Mouse (Mus musculus) frontal cortex, postnatal 10 days (tissue): Measurements from ENCODE around the gene Apobr.

Source experiments
- DNase-seq, 2 experiments: peaks; one replicate each; pipeline ENCODE4 v3.0.0; 2022; ENCODE audit warnings: low spot score in 2 of 2, mixed read lengths in 1 of 2

Gene Apobr

DNA sequence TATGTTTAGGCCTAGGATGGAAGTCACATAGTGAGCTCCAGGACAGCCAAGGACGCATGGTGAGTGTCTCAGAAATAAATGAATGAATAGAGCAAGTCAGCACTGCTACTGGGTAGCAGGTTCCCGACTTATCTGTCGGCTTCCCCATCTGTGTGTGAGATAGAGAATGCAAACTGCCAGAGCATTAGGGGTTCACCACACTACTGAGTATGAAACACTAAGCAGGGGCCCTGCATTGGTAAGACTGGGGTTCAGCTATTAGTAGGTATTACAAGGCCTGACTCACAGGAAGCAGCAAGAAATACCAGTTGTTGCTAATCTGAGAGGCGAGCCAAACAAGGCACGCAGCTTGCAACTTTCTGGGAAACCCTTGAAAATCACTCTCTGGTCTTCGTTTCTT lies 14.2 kb downstream of the Apobr start:
- DNase-seq, result no peak

DNA sequence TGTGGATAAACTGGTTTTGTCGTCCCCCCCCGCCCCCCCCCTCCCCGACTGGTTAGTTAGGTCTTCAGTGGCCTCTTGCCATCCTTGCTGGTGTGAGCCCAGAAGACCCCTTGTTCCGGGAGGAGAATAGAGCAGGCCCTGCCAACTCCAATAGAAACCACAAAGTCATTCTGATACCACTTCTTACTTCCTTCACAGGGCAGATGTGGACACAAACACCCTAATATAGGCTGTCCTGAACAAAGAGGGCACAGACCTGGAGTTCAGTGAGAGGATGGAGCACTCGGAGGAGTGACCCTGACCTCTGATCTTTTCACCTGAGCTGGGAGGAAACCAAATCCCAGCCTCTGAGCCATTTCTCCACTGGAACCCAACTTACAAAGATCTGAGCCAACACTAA lies 17.2 kb downstream of the Apobr start:
- no peak for DNase-seq

DNA sequence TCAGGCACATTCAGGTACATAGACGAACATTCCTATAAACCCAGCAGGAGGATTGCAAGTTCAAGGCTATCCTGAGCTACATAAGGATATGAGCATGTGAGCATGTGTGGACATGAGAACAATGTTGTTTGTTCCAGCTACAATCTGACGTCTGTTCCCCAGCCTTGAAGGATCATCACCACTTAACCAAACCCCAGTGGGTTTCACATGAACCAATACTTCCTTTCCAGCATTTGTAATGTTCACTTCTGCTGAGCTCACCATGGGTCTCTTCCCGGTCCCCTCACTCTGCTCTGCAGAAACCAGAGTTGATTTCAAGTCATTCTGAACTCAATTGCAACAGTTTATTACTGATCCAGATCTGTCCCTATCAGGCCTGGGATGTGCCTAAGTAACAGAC lies 17.9 kb downstream of the Apobr start:
- no peak for DNase-seq

DNA sequence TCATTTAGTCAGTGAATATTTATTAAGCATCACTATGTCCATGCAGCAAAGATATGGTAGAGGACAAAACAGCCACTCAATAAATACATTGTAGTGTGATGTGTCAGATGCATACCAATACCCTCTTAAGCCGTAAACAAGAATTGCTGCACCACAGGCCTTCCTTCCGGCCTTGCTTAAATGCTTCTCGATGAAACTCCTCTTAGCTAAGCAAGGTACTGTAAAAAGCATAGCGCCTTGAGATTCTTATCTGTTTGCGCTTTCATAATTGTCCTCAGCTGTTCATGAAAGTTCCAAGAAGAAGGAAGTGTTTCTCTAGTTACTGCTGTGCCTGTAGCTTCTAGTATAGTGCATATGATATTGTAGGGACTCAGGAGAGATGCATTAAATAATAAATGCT lies 21.9 kb downstream of the Apobr start:
- DNase-seq, result no peak

DNA sequence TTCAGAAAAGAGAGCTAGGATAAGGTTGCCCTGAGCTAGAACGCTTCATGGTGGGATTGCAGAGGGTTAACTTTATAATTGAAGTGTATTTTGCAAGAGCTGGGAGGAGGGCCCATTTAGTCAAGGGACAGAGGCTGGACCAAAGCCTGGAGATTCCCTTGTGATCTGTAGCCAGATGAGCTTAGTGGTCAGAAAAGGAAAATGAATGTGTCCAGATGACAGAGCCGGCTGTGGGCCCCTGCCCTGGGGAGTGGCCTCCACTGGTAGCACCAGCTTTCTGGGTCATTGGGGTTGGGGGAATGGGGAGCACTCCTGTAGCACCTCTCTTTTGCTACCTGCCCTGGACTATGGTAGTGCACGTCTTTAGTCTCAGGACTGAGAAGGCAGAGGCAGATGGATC lies 22.3 kb downstream of the Apobr start:
- no peak for DNase-seq

DNA sequence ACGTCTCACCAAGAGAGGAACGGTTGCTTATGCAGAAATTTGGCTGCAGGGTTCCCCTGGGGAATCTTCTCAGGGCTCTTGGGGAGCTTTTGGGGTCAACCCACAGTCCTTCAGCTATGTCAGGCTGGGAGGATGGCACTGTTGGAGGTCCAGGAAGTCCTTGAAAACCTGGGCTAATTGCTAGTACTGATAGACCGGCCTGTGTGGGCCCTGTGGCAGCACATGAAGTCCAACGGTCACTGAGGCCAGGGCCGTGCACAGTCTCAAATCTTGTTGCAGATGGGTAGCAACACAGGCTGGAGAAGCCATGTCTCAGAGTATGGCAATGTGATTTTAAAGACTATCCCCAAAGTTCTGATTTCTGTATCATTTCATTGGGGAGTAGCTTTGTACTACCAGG lies 23.1 kb downstream of the Apobr start:
- DNase-seq, result no peak

DNA sequence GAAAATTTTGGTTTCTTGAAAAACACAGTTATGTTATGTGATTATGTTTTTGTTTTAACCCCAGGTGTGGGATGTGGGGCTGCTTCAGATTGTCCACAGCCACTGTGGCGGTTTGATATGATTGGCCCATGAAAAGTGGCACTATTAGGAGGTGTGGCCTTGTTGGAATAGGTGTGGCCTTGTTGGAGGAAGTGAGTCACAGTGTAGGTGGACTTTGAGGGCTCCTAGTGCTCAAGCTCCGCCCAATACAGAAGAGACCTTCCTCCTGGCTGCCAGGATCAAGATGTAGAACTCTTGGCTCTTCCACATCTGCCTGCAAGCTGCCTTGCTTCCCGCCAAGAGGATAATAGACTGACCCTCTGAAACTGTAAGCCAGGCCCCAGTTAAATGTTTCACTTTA lies 28.0 kb downstream of the Apobr start:
- no peak for DNase-seq

DNA sequence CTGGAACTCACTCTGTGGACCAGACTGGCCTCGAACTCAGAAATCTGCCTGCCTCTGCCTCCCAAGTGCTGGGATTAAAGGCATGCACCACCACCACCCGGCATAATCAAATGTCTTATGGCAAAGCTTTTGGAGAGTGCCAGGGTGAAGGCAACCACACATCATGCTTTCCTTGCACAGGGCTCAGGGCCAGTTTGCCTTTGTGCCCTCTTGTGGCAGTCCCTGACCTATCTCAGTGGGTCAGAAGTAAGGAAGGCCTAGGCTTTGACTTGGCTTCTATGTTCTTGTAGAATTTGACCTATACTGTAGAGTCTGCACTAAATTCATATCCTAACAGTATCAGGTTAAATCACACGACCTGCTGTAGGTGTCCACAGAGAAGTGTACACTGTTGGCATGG lies 32.0 kb downstream of the Apobr start:
- no peak for DNase-seq

DNA sequence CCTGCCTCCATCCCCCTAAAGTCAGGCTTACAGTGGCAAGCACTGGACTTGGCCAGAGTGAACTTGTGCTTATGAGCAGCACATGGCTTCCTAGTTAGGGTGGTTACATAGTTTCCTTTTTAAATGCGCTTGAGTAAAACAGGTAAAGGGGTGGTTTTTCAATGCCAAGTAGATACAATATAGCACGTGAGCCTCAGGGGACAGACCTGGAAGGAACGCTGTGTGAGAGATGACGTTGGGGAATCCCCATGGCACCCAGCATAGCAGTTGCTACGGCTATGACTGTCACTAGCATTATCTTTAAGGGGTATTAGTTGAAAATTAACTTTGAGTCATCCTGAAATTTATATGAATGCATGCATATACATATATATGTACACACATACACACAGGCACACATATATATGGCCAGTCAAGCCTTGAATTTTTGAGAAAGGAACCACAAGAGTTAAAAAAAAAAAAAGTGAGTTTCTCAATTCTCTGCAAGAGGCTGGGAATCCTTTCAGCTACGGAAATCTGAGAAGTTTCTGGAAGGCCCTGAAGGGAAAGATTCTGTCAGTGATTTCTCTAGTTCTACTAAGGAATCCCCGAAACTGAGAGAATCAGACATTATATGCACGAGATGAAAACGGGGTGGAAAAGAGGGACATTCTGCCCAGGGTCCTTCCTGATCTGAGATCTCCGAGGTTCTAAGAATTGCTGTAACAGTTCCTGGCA lies 35.0 kb downstream of the Apobr start:
- DNase-seq, result no peak

DNA sequence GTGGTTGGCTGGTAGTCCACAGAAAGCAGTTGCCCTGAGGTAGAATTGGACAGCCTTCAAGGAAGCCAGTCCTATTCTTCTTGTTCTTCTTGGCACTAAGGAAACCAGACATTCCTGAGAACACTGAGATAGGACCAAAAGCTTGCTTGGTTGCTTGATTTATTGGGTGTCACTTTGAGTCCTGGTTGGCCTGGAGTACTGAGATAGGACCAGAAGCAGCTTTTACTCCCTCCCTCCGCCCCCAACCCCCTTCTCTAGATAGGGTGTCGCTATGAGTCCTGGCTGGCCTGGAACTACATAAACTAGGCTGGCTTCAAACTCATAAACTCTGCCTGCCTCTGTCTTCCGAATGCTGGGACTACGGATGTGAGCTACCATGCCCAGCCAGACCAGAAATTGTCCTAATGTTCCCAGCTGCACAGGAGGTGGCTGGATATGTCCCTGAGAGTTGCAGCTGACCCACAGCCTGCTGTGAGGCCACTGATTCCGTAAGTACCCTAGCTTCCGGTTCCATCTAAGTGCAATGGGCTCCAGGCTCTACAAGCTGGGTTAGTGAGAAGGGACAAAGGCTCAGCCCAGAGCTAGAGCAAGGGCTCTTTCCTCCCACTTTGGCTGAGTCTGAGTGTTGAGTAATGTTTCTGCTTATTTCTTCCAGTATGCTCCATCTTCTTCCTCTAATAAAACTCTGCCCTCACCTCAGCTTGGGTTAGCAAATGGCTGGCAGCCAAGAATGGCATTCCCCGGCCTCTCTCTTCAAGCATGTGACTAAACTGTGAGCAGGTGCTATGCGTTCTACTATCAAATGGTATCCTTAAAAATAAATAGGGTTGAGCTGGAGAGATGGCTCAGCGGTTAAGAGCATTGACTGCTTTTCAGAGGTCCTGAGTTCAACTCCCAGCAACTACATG lies 37.0 kb downstream of the Apobr start:
- no peak for DNase-seq

DNA sequence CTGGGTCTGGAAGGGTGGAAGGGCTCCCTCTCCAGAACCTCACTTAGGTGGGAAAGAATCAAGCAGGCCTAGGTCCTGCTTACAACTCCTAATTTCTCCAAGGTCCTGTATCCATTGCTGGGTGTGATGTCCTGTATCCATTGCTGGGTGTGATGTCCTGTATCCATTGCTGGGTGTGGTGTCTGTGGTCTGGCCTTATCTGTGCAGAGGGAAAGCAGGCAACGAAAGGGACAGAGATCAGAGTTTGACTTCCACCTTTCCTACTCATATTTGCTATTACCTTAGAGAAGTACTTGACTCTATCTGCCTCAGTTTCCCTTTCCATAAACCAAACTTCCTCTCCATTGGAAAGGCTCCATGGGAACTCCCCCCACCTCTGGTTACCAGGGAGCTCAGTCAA lies 38.6 kb downstream of the Apobr start:
- no peak for DNase-seq

DNA sequence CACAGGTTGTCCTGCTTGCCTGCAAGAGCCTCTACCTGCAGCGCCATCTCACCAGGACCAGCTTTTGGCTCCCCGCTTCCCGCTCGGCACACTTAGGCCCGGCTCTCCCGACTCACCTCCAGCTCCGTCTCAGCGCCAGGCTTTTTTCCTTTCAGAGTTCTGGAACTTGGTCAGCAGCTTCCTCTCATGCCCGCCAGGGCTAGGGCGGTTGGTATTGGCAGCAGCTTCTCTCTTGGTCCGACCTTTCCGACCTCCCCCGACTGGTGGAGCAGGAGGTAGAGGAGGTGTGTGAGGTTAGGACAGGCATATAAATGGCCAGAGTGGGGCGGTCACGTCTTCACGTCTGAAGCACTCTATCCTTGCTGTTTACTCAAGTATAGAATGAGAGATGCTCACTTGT lies 40.0 kb downstream of the Apobr start:
- no peak for DNase-seq

DNA sequence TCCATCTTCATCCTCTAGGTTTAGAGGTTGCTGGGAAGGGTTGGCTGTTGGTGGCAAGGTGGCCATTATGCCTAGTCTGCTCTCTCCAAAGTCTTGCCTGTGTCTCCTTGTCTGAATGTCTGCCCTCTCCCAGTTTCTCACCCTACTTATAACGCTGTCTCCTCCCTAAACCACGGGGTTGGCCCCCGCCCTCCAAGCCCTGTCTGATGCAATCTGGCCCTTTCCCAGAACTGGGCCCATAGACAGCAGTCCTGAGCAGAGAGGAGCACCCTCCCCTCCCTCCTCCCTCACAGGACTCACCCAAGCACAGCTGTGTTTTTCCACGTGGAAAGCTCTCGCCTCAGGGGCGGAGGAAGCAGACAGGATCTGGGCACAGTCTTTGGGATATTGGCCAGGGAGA lies 40.6 kb downstream of the Apobr start:
- DNase-seq, result peak; percentile 40 to 41

DNA sequence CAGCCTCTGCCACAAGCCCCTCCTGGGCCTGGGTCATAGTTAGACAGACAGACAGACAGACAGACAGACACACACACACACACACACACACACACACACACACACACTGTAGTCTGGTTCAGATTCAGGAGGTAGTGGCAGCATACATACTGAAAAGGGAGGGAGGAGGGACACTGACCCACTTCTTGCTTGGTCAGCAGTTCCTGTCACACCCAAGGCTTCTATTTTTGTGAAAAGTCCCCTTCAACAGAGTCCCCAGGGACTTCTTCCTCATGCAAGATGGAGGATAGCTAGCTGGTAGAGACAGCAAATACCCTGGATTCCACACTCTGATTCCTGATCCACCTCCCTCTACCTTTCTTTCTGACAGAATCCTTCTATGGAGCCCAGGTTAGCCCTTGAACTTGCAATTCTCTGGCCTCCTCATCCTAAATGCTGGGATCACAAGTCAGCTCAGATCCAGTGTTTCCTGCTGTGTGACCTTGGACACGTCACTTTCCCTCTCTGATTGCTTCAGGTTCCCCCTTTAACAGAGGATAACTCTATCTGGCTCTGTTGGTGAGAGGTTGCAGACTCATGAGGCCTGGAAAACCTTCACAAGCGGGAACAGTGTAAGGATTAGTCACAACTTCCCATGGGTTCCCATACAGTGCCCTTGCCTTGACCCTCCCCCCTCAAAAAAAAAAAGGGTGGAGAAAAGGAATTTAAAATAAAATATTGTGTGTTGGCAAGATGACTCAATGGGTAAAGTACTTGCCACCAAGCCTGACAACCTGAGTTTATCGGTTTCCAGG lies 41.3 kb downstream of the Apobr start:
- DNase-seq, result no peak

DNA sequence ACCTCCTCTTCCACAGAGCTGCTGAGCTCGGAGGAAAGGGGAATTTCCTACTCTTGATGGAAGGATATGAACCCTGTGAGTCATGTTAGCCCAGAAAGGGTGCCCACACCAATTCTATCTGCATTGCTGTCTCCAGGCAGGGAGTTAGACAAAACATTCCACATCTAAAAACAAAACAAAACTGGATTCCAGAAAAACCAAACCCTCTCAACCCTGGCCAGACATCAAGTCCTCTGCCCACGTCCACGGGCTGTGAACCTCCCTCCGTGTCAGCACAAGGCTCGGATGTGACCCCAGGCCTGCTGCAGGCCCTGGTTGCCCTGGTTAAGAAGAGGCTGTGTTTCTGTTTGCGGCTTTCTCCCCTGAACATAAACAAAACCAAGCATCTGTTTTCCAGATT lies 43.4 kb downstream of the Apobr start:
- no peak for DNase-seq

DNA sequence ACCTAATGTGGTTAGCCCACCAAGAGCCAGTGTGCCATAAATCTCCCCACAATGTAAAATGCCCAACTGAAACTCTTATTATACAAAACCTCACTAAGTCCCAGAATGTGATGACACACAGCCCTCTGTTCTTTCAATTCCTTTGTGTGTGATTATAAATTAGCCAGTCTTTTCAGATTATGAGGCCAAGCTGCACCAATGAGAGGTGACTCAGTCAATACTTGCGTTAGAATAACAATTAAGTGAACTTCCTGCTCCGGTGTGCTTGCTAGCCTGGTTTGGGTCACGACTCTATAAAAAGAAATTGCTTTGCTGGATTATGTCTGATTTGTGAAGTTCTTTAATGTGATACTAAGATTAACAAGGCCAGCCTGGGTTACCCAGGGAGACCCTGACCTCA lies 45.2 kb downstream of the Apobr start:
- DNase-seq, result no peak

DNA sequence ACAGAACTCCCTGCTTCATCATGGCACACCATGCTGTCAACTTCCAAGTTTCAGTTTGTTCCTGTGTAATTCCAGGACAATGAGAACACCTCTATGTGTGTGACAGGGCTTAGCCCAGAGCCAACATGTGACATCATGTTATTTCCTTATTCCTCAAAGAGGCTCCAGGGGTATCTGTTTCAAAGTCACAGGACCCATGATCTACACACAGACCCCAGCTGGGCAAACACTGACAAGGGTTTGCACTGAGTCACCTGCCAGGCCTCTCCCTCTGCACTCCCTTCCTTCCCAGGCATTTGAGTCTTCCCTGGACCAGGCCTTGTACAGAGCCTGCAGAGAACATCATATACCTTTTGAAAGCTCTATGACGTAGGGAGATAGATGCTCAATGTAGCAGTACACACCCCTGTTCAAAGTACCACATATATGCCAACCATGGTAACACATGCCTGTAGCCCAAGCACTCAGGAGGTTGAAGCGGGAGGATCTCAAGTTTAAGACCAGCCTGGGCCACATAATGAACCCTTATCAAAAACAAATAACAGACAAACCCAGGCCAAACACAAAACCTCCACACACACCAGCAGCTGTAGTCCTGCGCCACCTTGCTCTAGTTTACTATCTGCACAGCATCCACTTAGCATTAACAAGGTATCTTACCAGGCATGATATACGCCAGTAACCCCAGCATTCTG lies 46.2 kb downstream of the Apobr start, which contains the start of gene Nupr1:
Gene Nupr1, minus strand, starts transcription at position 38 of the 695 bp plus-strand sequence.
- DNase-seq, result no peak

DNA sequence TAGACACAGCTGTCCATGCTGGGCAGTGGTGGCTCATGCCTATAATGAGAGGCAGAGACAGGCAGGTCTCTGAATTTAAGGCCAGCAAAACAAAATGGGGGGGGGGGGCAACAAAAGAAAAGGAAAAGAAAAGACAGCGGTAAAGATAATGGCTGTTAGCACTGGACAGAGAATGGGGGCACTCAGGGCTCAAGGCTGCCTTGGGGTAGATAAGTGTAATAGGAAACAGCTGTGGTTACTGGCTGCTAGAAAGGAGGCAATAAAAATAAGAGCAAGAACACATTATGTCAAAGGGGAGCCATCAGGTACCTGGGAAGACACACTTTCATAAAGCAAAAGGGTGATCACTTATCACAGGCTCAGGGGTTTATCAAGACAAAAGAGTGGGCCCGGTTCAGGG lies 47.7 kb downstream of the Apobr start:
- DNase-seq, result no peak

DNA sequence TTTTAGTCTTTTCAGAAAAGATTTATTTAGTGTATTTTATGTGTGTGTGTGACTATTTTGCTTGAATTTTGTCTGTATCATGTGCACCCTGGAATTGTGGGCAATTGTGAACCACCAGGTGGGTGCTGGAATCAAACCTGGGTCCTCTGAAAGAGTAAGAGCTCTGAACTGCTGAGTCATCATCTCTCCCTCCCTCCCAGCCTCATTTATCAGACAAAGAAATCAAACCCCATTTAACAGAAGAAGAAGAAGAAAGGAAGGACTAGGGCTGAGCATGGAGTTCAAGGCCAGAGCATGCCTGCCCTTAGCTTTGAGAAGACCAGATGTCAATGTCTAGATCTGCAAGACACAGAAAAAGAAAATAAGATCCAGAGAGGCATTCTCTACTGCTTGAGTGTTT lies 50.6 kb downstream of the Apobr start:
- DNase-seq, result no peak

DNA sequence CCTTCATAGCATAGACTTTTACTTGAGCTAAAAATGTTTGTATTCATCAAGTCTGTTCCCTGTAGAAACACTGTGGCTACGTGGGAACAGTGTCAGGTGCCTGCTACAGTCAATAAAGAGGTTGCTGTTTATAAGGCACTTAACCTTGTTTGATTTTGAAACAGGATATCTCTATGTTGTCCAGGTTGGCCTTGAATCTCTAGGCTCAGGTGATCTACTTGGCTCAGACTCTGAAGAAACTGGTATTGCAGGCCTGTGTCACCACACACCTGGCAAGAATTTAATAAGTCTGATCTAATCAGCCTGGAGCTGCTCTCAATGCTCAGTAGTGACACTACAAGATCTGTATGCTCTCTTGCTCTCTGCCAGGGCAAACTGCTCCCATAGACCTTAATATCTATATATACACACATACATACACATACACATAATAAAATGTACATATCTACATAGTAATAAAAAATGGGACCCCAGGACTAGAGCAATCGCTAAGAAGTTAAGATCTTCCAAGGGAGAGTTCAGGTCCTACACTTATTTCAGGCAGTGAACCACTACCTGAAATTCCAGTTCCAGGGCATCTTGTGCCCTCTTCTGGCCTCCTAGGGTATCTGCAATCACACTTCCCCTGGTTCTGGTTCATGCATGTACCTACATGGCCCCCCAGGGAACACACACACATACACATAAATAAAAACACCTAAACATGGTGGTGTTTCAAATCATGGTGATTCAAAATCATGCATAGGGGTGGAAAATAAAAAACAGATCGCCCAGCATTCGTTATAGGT lies 52.2 kb downstream of the Apobr start:
- peak in 1 of 2 experiments; percentile 28 for DNase-seq
